Mouse (Mus musculus) kidney, adult 9 months (tissue): Measurements from ENCODE around the gene Gm11084.
A peak's percentile ranks its signal among the peaks of the same experiment; 100 is the strongest.
"Not testable (repeated sequence)": the region's sequence is repeated elsewhere in the genome, so short reads cannot be mapped to it uniquely, and the experiment has no call there.

Experiments
- DNase-seq: peaks from one replicate; pipeline ENCODE4 v3.0.0; 2022

Gene Gm11084

DNA sequence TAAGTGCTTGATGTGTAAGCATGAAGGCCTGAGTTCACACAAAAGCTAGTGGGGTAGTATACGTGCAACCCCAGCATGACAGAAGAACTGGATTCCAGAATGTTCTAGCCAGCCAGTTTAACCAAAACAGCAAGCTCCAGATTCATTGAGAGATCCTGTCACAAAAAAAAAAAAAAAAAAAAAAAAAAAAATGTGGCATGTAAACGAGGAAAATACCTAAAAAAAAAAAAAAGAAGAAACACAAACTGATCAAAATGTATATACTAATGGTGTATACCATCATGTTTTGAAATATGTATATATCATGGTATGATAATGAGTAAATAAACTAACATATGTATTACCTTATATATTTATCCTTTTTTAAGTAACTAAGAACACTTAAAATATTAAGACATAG lies 7.6 kb upstream of the Gm11084 start:
- DNase-seq, result no peak

DNA sequence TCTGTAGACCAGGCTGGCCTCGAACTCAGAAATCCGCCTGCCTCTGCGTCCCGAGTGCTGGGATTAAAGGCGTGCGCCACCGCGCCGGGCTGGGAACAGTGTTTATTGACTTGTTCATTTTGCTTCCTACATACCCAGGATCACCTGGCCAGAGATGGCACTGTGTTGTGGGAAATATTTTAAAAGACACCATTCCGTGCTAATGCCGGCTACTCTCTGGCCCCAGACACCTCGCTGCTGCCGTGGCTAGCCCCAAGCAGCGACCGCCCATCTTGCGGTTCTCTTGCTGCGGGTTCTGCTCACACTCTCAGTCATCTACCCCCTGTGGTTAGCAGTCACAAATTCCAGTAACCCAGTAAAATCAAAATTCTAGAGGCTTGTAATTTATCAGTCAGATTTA lies 6.0 kb upstream of the Gm11084 start:
- DNase-seq, result no peak

- DNase-seq, result not testable (repeated sequence)
These were observed 2.4 kb upstream of the Gm11084 start for GRCm38 (mm10) chr2:72988945-72989344.

GRCm38 (mm10) chr2:72985516-72985915 lies 1.0 kb downstream of the Gm11084 start:
- DNase-seq, result no peak

GRCm38 (mm10) chr2:72984806-72985205 lies 1.7 kb downstream of the Gm11084 start:
- DNase-seq, result no peak

DNA sequence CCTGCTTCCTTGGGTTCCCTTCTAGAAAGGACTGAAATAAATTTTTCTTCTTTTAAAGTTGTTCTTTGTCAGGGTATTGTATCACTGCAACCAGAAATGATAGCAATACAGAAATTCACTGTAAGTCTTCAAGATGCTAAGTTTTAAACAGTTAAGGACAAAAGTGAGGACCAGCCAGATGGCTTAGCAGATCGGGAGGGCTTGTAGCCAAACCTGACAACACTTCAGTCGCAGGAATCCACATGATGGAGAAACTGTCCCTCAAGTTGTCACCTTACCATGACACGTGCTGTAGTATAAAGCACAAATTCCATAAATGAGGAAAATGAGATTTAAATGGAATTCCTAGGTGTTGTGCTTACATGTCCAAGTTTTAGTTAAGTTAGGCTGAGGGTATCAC lies 3.3 kb downstream of the Gm11084 start:
- DNase-seq, result no peak

DNA sequence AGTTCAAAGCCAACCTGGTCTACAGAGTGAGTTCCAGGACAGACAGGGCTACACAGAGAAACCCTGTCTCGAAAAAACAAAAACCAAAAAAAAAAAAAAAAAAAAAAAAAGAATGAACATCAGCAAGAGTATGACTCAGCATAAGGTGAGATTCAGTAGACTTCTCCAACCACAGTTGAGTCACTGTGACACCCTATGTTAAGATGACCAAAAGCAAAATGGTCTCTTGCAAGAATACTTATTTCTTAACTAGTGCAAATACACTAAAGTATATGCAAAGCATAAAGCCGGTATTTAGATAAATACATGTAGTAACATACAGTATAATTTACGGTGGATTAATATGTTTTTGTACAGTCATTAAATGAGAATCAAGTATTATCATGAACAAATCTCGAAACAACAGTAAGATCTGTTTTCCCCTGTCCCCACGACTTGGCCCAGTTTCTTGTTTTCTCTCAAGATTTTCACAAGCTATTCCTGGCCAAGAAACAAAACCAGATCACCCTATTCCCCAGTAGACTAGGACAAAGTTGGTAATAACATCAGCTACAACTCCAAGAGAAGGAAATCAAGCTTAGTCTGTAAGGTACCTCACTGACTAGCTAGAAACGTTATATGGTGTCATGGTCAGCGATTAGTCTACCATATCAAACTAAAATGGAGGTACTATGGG lies 4.3 kb downstream of the Gm11084 start:
- no peak for DNase-seq

GRCm38 (mm10) chr2:72981441-72982109 lies 4.9 kb downstream of the Gm11084 start:
- no peak for DNase-seq

GRCm38 (mm10) chr2:72981075-72981420 lies 5.5 kb downstream of the Gm11084 start:
- DNase-seq, result no peak

GRCm38 (mm10) chr2:72980337-72981074 lies 6.0 kb downstream of the Gm11084 start, which contains the start of gene Sp3:
Sp3 (minus strand) TSS chr2:72980446.
- peak; percentile 98 for DNase-seq

DNA sequence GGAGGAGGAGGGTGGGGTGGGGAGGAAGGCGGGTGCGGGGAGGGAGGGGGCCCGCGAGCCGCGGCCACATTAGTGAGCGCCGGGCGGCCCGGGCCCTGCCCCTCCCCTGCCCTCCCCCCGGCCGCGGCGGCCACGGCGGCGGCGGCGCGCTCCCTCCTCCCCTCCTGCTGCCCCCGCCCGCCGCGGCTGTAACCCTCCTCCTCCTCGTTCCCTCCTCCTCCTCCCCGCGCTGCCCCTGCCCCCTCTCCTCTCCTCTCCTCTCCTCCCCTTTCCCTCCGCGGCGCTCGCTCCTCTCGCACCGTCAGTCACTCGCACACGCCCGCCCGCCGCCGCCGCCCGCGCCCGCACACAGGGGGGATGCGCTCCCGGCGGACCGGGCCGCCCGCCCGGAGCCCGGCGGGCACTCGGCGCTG lies 6.9 kb downstream of the Gm11084 start:
- DNase-seq, result peak; percentile 80

DNA sequence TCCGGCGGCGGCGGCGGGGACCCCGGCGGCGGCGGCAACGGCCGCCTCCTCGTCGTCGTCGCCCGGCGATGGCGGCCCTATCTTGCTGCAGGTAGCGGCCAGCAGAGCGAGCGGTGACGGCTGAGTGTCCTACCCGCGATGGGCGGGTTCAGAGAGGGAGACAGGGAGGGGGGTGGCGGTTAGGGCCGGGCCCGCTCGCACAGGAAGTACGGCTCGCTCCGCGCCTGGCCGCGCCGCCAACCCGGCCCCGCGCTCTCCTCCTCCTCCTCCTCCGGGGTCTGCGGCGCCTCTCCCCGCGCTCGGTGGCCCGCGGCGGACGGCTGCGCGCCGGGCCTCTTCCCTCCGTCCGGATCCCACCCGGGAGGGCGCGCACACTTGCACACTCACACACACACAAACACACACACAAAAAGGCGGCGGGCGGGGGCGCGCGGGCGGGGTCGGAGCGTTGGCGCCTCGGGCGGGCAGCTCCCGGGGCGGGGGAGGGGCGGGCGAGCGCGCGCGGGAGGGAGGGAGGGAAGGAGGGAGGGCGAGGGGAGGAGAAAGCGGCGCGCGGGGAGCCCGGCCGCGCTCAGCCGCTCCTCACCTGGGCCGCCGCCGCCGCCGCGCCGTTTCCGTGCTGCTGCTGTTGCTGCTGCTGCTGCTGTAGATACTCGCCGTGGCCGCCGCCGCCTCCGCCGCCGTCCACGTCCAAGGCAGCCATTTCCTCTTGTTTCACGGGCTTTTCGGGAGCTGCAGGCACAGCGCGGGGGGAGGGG lies 7.4 kb downstream of the Gm11084 start:
- peak; percentile 90 for DNase-seq

GRCm38 (mm10) chr2:72978473-72978872 lies 8.0 kb downstream of the Gm11084 start:
- DNase-seq, result peak; percentile 62

DNA sequence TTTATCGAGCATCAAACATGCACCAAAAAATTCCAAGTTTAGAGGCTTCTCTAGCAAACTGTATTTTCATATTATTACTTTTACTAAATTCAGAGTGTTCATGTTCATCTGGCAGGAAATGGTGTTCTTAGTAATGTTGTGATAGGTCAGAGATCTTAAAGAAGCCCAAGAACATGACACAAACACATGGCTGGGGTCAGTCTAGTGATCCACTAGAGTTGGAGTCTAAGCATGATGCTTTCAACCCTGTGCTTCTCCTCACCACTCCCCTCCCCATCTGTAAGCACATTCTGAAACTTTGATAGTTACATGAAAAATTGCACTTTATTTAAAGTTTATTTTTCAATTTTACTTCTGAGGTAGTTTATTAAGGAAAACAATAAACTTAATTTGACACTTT lies 9.2 kb downstream of the Gm11084 start:
- DNase-seq, result no peak

DNA sequence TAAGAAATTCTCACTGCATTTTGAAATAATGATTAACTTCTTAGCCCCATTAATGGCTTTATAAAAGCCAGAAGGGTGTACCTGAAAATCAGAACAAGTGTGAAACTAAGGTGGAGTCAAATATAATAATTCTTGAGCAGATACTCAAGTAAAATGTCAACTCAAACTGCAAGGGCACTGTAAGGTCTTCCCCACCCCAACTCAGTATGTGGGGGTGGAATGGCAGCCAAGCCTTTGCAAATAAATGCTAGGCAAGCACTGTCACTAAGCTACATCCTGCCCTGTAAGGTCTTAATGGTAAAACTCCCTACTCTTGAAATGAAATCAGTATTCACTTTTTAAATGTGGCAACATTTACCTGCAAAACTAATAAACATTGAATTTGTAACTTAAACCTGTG lies 10.5 kb downstream of the Gm11084 start:
- peak; percentile 43 for DNase-seq

GRCm38 (mm10) chr2:72970831-72971230 lies 15.7 kb downstream of the Gm11084 start:
- DNase-seq, result no peak

GRCm38 (mm10) chr2:72970302-72970701 lies 16.2 kb downstream of the Gm11084 start:
- no peak for DNase-seq

GRCm38 (mm10) chr2:72968536-72968935 lies 18.0 kb downstream of the Gm11084 start:
- peak; percentile 80 for DNase-seq

GRCm38 (mm10) chr2:72965450-72965849 lies 21.1 kb downstream of the Gm11084 start:
- no peak for DNase-seq

- no peak for DNase-seq
These were observed 30.1 kb downstream of the Gm11084 start for GRCm38 (mm10) chr2:72956415-72956814.

DNA sequence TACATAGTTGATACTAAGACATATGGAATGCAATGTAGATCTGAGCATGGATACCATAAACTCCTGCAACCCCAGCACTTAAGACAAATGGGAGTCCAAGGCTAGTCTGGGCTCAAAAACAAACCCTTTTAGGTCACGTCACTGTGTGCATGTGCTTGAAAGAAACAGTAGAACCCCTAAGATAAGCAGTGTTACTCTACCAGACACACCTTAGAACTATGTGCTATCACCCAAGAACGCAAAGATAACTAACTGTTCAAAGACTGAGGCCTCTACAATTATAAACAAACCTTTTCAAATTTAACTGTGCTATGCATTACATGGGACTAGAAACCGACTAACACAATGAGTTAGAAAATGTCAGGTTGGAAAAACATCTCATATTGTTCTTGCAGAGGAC lies 33.5 kb downstream of the Gm11084 start:
- no peak for DNase-seq

DNA sequence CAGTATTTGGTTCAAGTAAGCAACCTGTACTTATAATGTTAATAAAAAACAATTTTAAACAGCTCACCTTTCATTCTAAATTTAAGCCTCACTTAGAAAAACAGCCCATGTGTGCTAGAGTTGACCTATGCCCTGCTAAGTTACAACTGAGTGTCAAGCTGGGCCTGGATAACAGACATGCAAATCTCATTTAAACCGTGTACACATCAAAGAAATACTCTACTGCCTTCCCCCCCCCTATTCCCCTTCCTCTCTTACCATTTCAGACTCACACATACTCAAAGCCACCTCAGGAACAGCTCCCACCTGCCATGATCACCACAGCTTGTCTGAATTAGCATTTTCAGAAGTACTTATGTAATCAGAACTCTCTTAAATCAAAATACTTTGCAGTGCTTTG lies 50.6 kb downstream of the Gm11084 start:
- DNase-seq, result peak; percentile 18

DNA sequence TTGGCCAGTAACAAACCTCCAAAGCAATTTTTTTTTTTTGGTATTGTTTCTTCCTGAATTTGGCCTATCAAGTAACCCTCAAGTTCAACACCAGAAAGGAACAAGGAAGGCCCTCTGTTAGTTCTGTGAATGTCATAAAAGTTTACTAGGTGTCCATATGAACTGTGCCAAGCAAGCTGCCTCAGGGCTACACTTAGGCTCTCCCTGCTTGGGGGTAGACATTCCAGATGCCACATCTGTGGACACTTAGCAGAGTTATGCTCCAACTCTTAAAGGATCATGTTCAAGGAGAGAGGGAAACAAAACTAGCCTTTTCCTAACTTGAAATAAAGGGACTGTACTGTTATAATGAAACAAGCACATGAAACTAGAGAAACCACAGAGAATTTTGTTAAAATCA lies 54.3 kb downstream of the Gm11084 start:
- DNase-seq, result no peak
